Mouse (Mus musculus) kidney, postnatal 14 days (tissue): Measurements from ENCODE around the gene Adgrf1.

Source experiments
- DNase-seq: peaks from one replicate; pipeline ENCODE4 v3.0.0; 2022; ENCODE audit warnings: mixed read lengths

The Adgrf1 gene

GRCm38 (mm10) chr17:43270161-43270560 lies at the start of gene Adgrf1:
Gene Adgrf1, plus strand, starts transcription at chr17:43270329.
- DNase-seq, result no peak

- peak; percentile 24 for DNase-seq
Observed at GRCm38 (mm10) chr17:43226101-43226500, 44.0 kb upstream of the Adgrf1 start.

GRCm38 (mm10) chr17:43229621-43230513 lies 40.3 kb upstream of the Adgrf1 start:
- peak; percentile 84 for DNase-seq

- DNase-seq, result no peak
Observed at GRCm38 (mm10) chr17:43230821-43231220, 39.3 kb upstream of the Adgrf1 start.

- no peak for DNase-seq
Observed at GRCm38 (mm10) chr17:43232769-43233168, 37.4 kb upstream of the Adgrf1 start.

GRCm38 (mm10) chr17:43236656-43237250 lies 33.4 kb upstream of the Adgrf1 start:
- DNase-seq, result no peak

- DNase-seq, result no peak
Observed at GRCm38 (mm10) chr17:43239035-43239434, 31.1 kb upstream of the Adgrf1 start.

GRCm38 (mm10) chr17:43241134-43241533 lies 29.0 kb upstream of the Adgrf1 start:
- peak; percentile 89 for DNase-seq

- no peak for DNase-seq
Observed at GRCm38 (mm10) chr17:43242609-43243008, 27.5 kb upstream of the Adgrf1 start.

- no peak for DNase-seq
Observed at GRCm38 (mm10) chr17:43245364-43245763, 24.8 kb upstream of the Adgrf1 start.

- DNase-seq, result no peak
Observed at GRCm38 (mm10) chr17:43247245-43247644, 22.9 kb upstream of the Adgrf1 start.

- DNase-seq, result peak; percentile 31
Observed at GRCm38 (mm10) chr17:43249645-43250044, 20.5 kb upstream of the Adgrf1 start.

- DNase-seq, result peak; percentile 35
Observed at GRCm38 (mm10) chr17:43251249-43252125, 18.6 kb upstream of the Adgrf1 start.

GRCm38 (mm10) chr17:43252846-43253245 lies 17.3 kb upstream of the Adgrf1 start:
- no peak for DNase-seq

GRCm38 (mm10) chr17:43254261-43254660 lies 15.9 kb upstream of the Adgrf1 start:
- DNase-seq, result no peak

- DNase-seq, result no peak
Observed at GRCm38 (mm10) chr17:43256536-43257135, 13.5 kb upstream of the Adgrf1 start.

GRCm38 (mm10) chr17:43257699-43258098 lies 12.4 kb upstream of the Adgrf1 start:
- DNase-seq, result no peak

- no peak for DNase-seq
Observed at GRCm38 (mm10) chr17:43261937-43262336, 8.2 kb upstream of the Adgrf1 start.

- no peak for DNase-seq
Observed at GRCm38 (mm10) chr17:43264739-43265138, 5.4 kb upstream of the Adgrf1 start.

GRCm38 (mm10) chr17:43265178-43265837 lies 4.8 kb upstream of the Adgrf1 start:
- peak; percentile 85 for DNase-seq

- no peak for DNase-seq
Observed at GRCm38 (mm10) chr17:43265944-43266343, 4.2 kb upstream of the Adgrf1 start.

- DNase-seq, result no peak
Observed at GRCm38 (mm10) chr17:43266636-43267035, 3.5 kb upstream of the Adgrf1 start.
